Comparison of ENCODE assay signal across 8 mouse cellular contexts in the genomic region with DNA sequence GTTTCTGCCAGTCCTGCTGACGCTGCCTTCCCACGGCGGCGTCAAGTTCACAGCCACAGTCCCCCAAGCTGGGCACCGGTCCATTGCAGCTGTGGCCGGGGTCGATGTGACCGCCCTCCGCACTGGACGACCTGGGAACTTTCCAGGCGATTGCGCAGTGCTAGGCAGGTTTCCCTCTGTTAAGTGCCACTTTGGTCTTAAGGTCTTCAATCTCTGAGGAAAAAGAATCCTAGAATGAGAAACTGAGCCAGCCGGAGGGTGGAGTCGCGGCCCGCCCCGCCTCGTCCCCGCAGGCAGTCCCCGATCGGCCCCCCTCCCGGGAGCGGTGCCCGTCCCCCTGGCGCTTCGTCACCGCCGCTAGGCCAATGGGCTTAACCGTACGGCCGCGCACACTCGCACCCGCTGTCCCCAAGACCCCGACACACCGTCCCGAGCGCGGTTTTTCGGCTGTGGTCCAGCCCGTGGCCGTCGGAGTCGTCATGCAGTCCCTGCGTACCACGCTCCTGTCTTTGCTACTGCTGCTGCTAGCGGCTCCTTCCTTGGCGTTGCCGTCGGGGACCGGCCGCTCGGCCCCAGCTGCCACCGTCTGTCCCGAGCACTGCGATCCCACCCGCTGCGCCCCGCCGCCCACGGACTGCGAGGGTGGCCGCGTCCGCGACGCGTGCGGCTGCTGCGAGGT. TPM values are rescaled to one million over a fixed set of nuclear protein-coding genes. Genes with fewer than 3 reads are reported as not detected.
A peak's percentile ranks its signal among the peaks of the same experiment; 100 is the strongest.
DNase-seq lines count a peak whose midpoint lies in the region; ATAC-seq and TF ChIP-seq lines count a peak whose summit lies in the region.

Gene Htra1 (plus strand): TSS at position 319 of the 679 bp plus-strand sequence.

- peak; percentile 71 for ATAC-seq in granulocyte monocyte progenitor cell, adult 5-6 weeks (replicated peaks; ENCODE audit: poor library complexity, severe bottlenecking)
- no peak for ATAC-seq in intestine, postnatal 0 days
- ATAC-seq in megakaryocyte progenitor cell, adult 5-6 weeks (replicated peaks; ENCODE audit: poor library complexity) = peak; percentile 59
- no peak for ATAC-seq in monocyte, adult 5-6 weeks (replicated peaks; ENCODE audit: insufficient number of reproducible peaks, low FRiP score, low TSS enrichment, poor library complexity, severe bottlenecking)

- no peaks in the 10 kb centered on the region for H3K36me3 ChIP-seq in intestine, postnatal 0 days (ENCODE audit: control insufficient read depth, insufficient read depth)

- H3K27ac ChIP-seq in intestine, postnatal 0 days (ENCODE audit: low read depth, low read length) = no peak within 1 kb of the TSS

- peaks cover 56% of the 10 kb centered on the region for H3K27me3 ChIP-seq in intestine, postnatal 0 days (replicated peaks; ENCODE audit: control insufficient read depth, insufficient read depth, low read length)

- no peak within 1 kb of the TSS for H3K9ac ChIP-seq in intestine, postnatal 0 days (ENCODE audit: low read depth, low read length)

- peak within 1 kb of the TSS; percentile 55 for H3K4me3 ChIP-seq in intestine, postnatal 0 days (ENCODE audit: low read depth, low read length)

- peak within 1 kb of the TSS; percentile 82 for H3K4me2 ChIP-seq in intestine, postnatal 0 days (replicated peaks; ENCODE audit: low read depth)

- WGBS in intestine, postnatal 0 days = under 1% methylated on average over 69 of the region's 70 CpGs

- peak; percentile 76 for DNase-seq in adrenal gland, adult 8-10 months
- peak; percentile 59 for DNase-seq in embryo, embryonic 9.5 days (ENCODE audit: extremely low spot score)
- peak; percentile 75 to 78 for DNase-seq in left cerebral cortex, postnatal 36 days (ENCODE audit: low spot score in 2 of 2)
- DNase-seq in right cerebral cortex, postnatal 36 days (ENCODE audit: low spot score in 2 of 2) = peak; percentile 73 to 77

- H3K4me1 ChIP-seq in intestine, postnatal 0 days (replicated peaks; ENCODE audit: control insufficient read depth, insufficient read depth, low read length) = no peaks in the 10 kb centered on the region; the same call in 1 of the 2 replicates

- TF ChIP-seq CTCF in intestine, postnatal 0 days (IDR thresholded peaks at IDR 0.05; ENCODE audit: low read depth) = no peak

- intact Hi-C loops in left cerebral cortex, postnatal 36 days (cut with DNase I) = no loop called here

- H3K9me3 ChIP-seq in intestine, postnatal 0 days (ENCODE audit: control insufficient read depth) = no peaks in the 10 kb centered on the region

RNA-seq across cellular contexts. Expression of gene Htra1, which starts in this region (rescaled TPM):
- total RNA-seq in adrenal gland, adult 8-10 months (2022) = 10 to 100 TPM; 33.0 to 88.6 (median 61.0) TPM
- not detected in 2 replicates for total RNA-seq in granulocyte monocyte progenitor cell, adult 5-6 weeks (2014; fragmentation: Nextera tagmentation)
- total RNA-seq in granulocyte monocyte progenitor cell, adult 5-6 weeks (2017) = not detected in 2 replicates
- 15.5 and 17.6 TPM in 2 replicates for polyA plus RNA-seq in intestine, postnatal 0 days (2015; fragmentation: Nextera tagmentation; extraction: Ambion mirVana)
- 100 to 1,000 TPM; 228 to 243 TPM for total RNA-seq in left cerebral cortex, postnatal 36 days (2021)
- total RNA-seq in megakaryocyte progenitor cell, adult 5-6 weeks (2015) = not detected in 2 replicates
- total RNA-seq in megakaryocyte progenitor cell, adult 5-6 weeks (2017) = 0.29 TPM in 1 of 2 replicates, not detected in the other
- total RNA-seq in monocyte, adult 5-6 weeks (2017) = 0.39 TPM in 1 of 3 replicates, not detected in the others

Comparison
In these comparisons a context has a peak if more than half of its experiments do, and no peak if none do; other contexts are left out.
1. RNA of gene Htra1 (total RNA-seq): 228 to 243 TPM in left cerebral cortex, postnatal 36 days and 33.0 to 88.6 TPM in adrenal gland, adult 8-10 months; 0.29 TPM in megakaryocyte progenitor cell, adult 5-6 weeks, not detected in granulocyte monocyte progenitor cell, adult 5-6 weeks and 0.39 TPM in monocyte, adult 5-6 weeks; every median in the first group is over 10 times any median in the second.
2. Peak in ATAC-seq in granulocyte monocyte progenitor cell, adult 5-6 weeks; RNA of the gene not detected or under 1 TPM.
3. Peak in ATAC-seq in megakaryocyte progenitor cell, adult 5-6 weeks; RNA of the gene not detected or under 1 TPM.
4. Peak in every context shown above with its lines, with median percentiles within 50 percentile points of each other: DNase-seq.